Mouse (Mus musculus) myocyte (in vitro differentiated cells): Measurements from ENCODE around the gene Il13.

Experiments used
- MAX ChIP-seq: IDR thresholded peaks from one replicate; pipeline ENCODE4 v1.6.1; 2011; ENCODE audit warnings: low read depth, mild to moderate bottlenecking, control low read depth
- MYOD1 ChIP-seq, 3 experiments: IDR thresholded peaks; one replicate each; pipeline ENCODE4 v1.6.1; 2011; ENCODE audit warnings: control low read depth in 2 of 3, low read depth in 2 of 3, mild to moderate bottlenecking in 2 of 3, moderate library complexity in 1 of 3; ENCODE audit not compliant: insufficient read length in 2 of 3, control insufficient read depth in 1 of 3
- POLR2AphosphoS2 ChIP-seq: IDR thresholded peaks from one replicate; pipeline ENCODE4 v1.6.1; 2011; ENCODE audit warnings: low read depth, control low read depth; ENCODE audit not compliant: insufficient read length
- TCF12 ChIP-seq: IDR thresholded peaks from one replicate; pipeline ENCODE4 v1.6.1; 2011; ENCODE audit warnings: mild to moderate bottlenecking, control low read depth; ENCODE audit not compliant: poor library complexity, insufficient read depth, severe bottlenecking

DNA sequence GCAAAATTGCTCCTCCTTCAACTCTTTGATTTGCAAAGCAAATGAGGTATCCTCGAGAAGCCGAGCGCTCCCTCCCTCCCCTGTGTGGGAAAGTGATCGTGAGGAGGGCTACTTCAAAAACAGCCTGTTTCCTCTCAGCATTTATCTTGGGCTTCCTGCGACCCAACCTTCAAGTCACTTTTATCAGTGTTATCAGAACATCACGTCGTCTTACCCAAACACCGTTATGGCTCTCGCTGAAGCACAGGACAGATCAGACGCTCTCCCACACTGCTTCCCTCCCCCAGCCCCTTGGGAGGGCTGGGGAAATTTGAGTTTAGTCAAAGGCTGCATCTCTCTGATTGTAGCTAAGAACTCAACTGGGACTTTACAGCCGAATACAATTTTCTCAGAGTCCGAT is 28.9 kb downstream of the Il13 start:
- TF ChIP-seq MYOD1 (IDR thresholded peaks at IDR 0.05; ENCODE audit: control insufficient read depth in 1 of 3, insufficient read length in 2 of 3, low read depth in 2 of 3) = no peak
- no peak for TF ChIP-seq MAX
- TF ChIP-seq TCF12 = no peak
- no peak for TF ChIP-seq POLR2AphosphoS2
